Mouse (Mus musculus): ENCODE measurements at regions not wholly inside any gene's neighbourhood (a gene's known extent, or its start where the extent isn't known, plus 50 kb on each side); places are given as distances from the start of the nearest gene placed in this dataset.

DNA sequence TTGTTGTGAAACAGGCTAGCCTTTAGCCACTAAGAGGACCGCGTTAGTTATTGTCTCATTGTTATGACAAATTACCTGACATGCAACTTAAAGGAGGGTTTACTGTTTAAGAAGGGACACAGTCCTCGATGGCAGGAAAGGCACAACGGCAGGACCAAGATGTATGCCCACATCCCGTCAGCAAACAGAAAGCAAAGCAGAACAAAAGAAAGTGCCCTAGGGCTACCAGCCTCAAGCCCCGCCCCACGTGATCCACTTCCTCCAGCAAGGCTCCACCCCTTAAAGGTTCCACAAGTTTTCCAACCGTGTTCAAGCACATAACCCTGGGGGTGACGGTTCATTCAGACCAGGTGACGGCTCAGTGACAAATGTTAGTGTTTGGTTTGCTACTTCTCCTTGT lies 72.2 kb upstream of the Ccdc39 start:
- no peak for TF ChIP-seq CTCF (IDR thresholded peaks at IDR 0.05; ENCODE audit: borderline replicate concordance, control insufficient read depth, extremely low read depth, insufficient read depth, low read length, poor library complexity)
- TF ChIP-seq POLR2A (IDR thresholded peaks at IDR 0.05; ENCODE audit: control insufficient read depth, extremely low read depth, insufficient read depth, low read length, poor library complexity): no peak
